Mouse (Mus musculus) spleen, adult 2 months (tissue): ENCODE data around the gene Ccdc18. TPM values are rescaled to one million over a fixed set of nuclear protein-coding genes. Genes with fewer than 3 reads are reported as not detected.
A peak's percentile ranks its signal among the peaks of the same experiment; 100 is the strongest.
"Not testable (repeated sequence)": the region's sequence is repeated elsewhere in the genome, so short reads cannot be mapped to it uniquely, and the experiment has no call there.

Experiments used
- DNase-seq, 2 experiments: peaks; one replicate each; pipeline versions ENCODE4 v3.0.0 to v3.0.0-alpha.2; 2012 to 2021; ENCODE audit warnings: low spot score in 2 of 2, low read depth in 1 of 2
- H3K27ac ChIP-seq: fragments of 200-500 bp; 2 replicates; pipeline ENCODE4 v1.5.1; 2012; ENCODE audit warnings: low read length, inconsistent platforms; ENCODE audit not compliant: insufficient read depth
- H3K27me3 ChIP-seq: fragments of 200-500 bp; 2 replicates; pipeline ENCODE4 v1.6.1; 2012; ENCODE audit warnings: mild to moderate bottlenecking, moderate library complexity, low read length, inconsistent platforms; ENCODE audit not compliant: control insufficient read depth, insufficient read depth
- H3K36me3 ChIP-seq: fragments of 200-500 bp; 2 replicates; pipeline ENCODE4 v1.6.1; 2012; ENCODE audit warnings: mild to moderate bottlenecking, low read length, inconsistent platforms; ENCODE audit not compliant: control insufficient read depth, insufficient read depth
- H3K4me1 ChIP-seq: fragments of 200-500 bp; 2 replicates; pipeline ENCODE4 v1.6.1; 2011; ENCODE audit warnings: inconsistent platforms; ENCODE audit not compliant: control insufficient read depth, insufficient read depth, insufficient read length
- H3K4me3 ChIP-seq: fragments of 200-500 bp; 2 replicates; pipeline ENCODE4 v1.5.1; 2011; ENCODE audit warnings: mild to moderate bottlenecking, inconsistent platforms; ENCODE audit not compliant: insufficient read depth, insufficient read length; ENCODE audit errors: extremely low read depth
- CTCF ChIP-seq: fragments of 200-500 bp; IDR thresholded peaks from 2 replicates; pipeline ENCODE4 v1.5.1; 2011; ENCODE audit warnings: mild to moderate bottlenecking, inconsistent platforms; ENCODE audit not compliant: insufficient read depth, insufficient read length, insufficient replicate concordance; ENCODE audit errors: extremely low read depth
- POLR2A ChIP-seq: fragments of 200-500 bp; IDR thresholded peaks from 2 replicates; pipeline ENCODE4 v1.6.1; 2011; ENCODE audit warnings: low read depth, low read length, inconsistent platforms
- WGBS: fragments of 180-500 bp; shearing (Covaris S2); methylation state at CpG from one replicate; pipeline ENCODE4 v1.1.7; 2018; 5-methylcytosine and 5-hydroxymethylcytosine counted together
- polyA plus RNA-seq: library from polyadenylated mRNA; depleted of rRNA; stranded (reverse); fragments of >200 nt; gene quantifications from 2 replicates; pipeline ENCODE4 v1.2.3, GENCODE M21; 2012; rRNA removed

Ccdc18 gene
- 0.07 and 0.11 TPM in 2 replicates for polyA plus RNA-seq

GRCm38 (mm10) chr5:108132441-108133243 is at the start of gene Ccdc18, which contains the start of gene Tmed5:
Gene Ccdc18, plus strand, starts transcription at chr5:108132875.
Gene Tmed5, minus strand, starts transcription at chr5:108132620.
- no peaks in the 10 kb centered on the region for H3K27me3 ChIP-seq
- H3K4me1 ChIP-seq: peaks cover 2% of the 10 kb centered on the region; the same call in 1 of the 2 replicates
- peak; percentile 97 to 99 for DNase-seq
- under 1% methylated on average over 65 of the region's 65 CpGs for WGBS
- 0 out of 2 replicates have a peak, but pooled peaks have one; percentile 4 for TF ChIP-seq CTCF
- peak; percentile 76 for TF ChIP-seq POLR2A
- H3K4me3 ChIP-seq: peak within 1 kb of the TSS; percentile 98
- H3K27ac ChIP-seq: peak within 1 kb of the TSS; percentile 92
- peaks cover 4% of the 10 kb centered on the region for H3K36me3 ChIP-seq

GRCm38 (mm10) chr5:108085440-108085839 is 47.2 kb upstream of the Ccdc18 start:
- no peak overlapping the region for H3K27ac ChIP-seq
- 91% methylated on average over 2 of the region's 2 CpGs for WGBS
- no peaks in the 10 kb centered on the region for H3K4me1 ChIP-seq
- peaks cover 17% of the 10 kb centered on the region for H3K36me3 ChIP-seq
- DNase-seq: no peak
- no peak overlapping the region for H3K4me3 ChIP-seq
- H3K27me3 ChIP-seq: no peaks in the 10 kb centered on the region
- TF ChIP-seq CTCF (no peak), POLR2A (no peak)

GRCm38 (mm10) chr5:108092731-108093130 is 39.9 kb upstream of the Ccdc18 start:
- H3K27ac ChIP-seq, H3K4me1 ChIP-seq, H3K4me3 ChIP-seq, DNase-seq, H3K27me3 ChIP-seq: not testable (repeated sequence)
- peaks cover 21% of the 10 kb centered on the region for H3K36me3 ChIP-seq
- WGBS: 95% methylated on average over 8 of the region's 8 CpGs

GRCm38 (mm10) chr5:108097676-108098075 is 35.0 kb upstream of the Ccdc18 start:
- no peak for TF ChIP-seq POLR2A
- no peak for TF ChIP-seq CTCF
- H3K27ac ChIP-seq: no peak overlapping the region
- no peak overlapping the region for H3K4me3 ChIP-seq
- no peak for DNase-seq
- H3K4me1 ChIP-seq: no peaks in the 10 kb centered on the region
- WGBS: 97% methylated on average over 3 of the region's 3 CpGs
- H3K36me3 ChIP-seq: peaks cover 18% of the 10 kb centered on the region
- H3K27me3 ChIP-seq: no peaks in the 10 kb centered on the region

GRCm38 (mm10) chr5:108100196-108100595 is 32.5 kb upstream of the Ccdc18 start:
- H3K36me3 ChIP-seq: peaks cover 23% of the 10 kb centered on the region
- TF ChIP-seq POLR2A (no peak), CTCF (no peak)
- H3K4me1 ChIP-seq: no peaks in the 10 kb centered on the region
- no peak overlapping the region for H3K4me3 ChIP-seq
- H3K27me3 ChIP-seq: no peaks in the 10 kb centered on the region
- no peak overlapping the region for H3K27ac ChIP-seq
- DNase-seq: no peak

- Histone ChIP-seq H3K4me3 (no peak overlapping the region), H3K27ac (no peak overlapping the region), H3K4me1 (no peaks in the 10 kb centered on the region), H3K27me3 (no peaks in the 10 kb centered on the region), H3K36me3 (peaks cover 22% of the 10 kb centered on the region)
- no peak for DNase-seq
- WGBS: 92% methylated on average over 5 of the region's 5 CpGs
- TF ChIP-seq CTCF (no peak), POLR2A (no peak)
Measured at GRCm38 (mm10) chr5:108104306-108104705, 28.4 kb upstream of the Ccdc18 start.

- 97% methylated on average over 7 of the region's 7 CpGs for WGBS
- TF ChIP-seq POLR2A: no peak
- TF ChIP-seq CTCF: no peak
- Histone ChIP-seq H3K4me3 (no peak overlapping the region), H3K27ac (no peak overlapping the region), H3K27me3 (no peaks in the 10 kb centered on the region), H3K36me3 (peaks cover 17% of the 10 kb centered on the region), H3K4me1 (no peaks in the 10 kb centered on the region)
- DNase-seq: no peak
Measured at GRCm38 (mm10) chr5:108109346-108109745, 23.3 kb upstream of the Ccdc18 start.
